Mouse (Mus musculus) cerebellum, postnatal 10 days (tissue): Measurements from ENCODE around the gene 2810004N23Rik.

Source experiments
- DNase-seq, 2 experiments: peaks; one replicate each; pipeline ENCODE4 v3.0.0; 2021; ENCODE audit warnings: mixed read lengths in 2 of 2

Gene 2810004N23Rik

DNA sequence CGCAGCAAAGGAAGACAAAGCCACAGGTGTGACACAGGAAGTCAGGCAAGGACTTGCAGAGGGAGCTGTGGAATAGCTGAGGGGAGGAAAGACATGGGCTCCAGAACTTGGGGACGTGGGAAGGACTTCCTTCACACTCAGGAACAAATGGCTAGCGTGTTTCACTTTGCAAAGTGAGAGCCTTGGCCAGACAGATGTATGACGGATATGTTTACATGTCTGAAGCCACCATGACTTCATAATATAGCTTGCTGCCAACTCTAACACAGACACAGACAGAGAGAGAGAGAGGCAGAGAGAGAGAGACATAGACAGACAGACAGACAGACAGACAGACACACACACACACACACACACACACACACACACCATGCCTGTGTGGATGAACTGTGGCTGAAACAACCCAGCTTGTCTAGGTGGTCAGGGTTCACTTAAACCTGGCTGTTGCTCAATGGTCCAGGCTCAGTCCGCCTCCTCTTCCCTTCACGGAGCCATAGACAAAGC is 43.3 kb downstream of the 2810004N23Rik start:
- no peak for DNase-seq

DNA sequence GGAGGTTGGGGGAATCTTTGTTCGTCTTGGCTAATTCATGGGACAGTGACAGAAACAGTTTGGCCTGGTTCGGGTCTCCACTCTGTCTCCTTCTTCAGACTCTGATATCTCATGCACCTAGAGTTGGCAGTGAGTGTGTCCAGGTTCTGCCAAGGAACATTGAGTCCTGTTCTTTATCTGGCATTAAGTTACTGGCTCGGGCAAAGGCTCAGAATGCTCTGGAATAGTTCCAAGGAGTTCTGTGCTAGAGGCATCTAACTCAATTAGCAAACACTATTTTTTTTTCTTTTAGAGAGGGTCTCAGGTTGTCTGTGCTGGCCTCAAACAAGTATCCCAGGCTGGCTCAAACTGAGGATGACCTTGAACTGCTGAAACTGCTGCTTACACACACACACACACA is 45.6 kb downstream of the 2810004N23Rik start:
- no peak for DNase-seq

DNA sequence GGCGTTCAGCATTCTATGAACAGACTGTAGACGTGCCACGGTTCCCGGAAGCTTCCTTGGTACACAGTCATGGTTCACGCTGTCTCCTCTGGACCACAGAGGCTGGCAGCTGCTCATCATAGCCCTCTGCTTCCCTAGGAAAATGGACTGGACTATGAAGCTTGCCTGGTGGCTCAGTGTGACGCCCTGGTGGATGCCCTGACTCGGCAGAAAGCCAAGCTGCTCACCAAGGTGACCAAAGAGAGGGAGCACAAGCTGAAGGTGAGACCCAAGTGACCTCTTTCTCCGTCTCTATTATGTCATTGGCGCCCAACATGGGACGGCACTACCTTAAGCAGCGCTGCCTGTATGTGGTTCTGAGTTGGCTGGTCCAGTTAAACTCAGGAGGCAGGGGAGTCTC is 46.1 kb downstream of the 2810004N23Rik start:
- DNase-seq = no peak

GRCm38 (mm10) chr8:124815870-124816269 is 47.0 kb downstream of the 2810004N23Rik start:
- peak; percentile 35 to 43 for DNase-seq

- DNase-seq = no peak
Observed at GRCm38 (mm10) chr8:124813326-124813725, 49.6 kb downstream of the 2810004N23Rik start.

DNA sequence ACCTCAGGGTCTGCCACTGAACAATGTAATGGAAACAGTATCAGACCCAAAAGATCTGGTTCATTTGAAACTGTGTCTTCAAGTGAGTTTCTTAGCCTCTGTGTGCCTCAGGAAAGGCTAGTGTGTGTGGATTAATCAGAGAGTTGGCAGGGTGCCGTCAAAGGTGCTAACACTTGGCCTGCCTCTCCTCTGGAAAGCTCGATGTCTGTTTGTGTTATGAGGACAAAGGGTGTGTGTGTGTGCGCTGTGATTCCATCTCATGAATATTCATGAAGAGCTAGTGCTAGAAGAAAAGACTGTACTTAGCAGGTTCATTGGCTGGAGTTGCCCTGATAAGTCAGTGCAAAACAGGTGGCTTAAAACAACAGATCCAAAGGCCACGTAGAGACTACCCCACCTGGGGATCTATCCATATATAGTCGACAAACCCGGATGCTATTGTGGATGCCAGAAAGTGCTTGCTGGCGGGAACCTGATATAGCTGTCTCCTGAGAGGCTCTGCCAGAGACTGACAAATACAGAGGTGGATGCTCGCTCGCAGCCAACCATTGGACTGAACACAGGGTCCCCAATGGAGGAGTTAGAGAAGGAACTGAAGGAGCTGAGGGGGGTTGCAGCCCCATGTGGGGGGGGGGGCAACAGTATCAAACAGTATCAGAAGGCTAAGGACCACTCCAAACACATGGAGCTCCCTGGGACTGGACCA is 52.1 kb downstream of the 2810004N23Rik start:
- peak; percentile 70 for DNase-seq

- peak; percentile 55 to 56 for DNase-seq
Observed at GRCm38 (mm10) chr8:124810056-124810610, 52.8 kb downstream of the 2810004N23Rik start.

DNA sequence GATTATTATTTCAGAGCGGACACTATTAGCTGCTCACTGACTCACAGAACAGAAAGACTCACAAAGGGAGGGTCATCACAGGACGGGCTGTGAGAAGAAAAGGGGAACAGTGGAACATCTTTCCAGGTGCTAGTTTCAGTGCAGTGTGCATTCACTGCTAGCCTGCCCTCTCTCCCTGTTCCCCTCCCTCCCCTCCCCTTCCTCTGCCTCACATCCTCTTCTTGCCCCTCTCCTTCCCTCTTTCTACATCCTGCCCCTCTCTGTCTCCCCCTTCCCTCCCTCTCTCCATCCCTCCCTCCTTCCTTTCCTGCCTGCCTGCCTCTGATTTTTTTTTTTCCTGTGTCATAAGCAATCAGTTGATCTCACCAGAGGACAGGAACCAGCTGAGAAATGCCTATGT is 53.5 kb downstream of the 2810004N23Rik start:
- DNase-seq = no peak

GRCm38 (mm10) chr8:124805990-124806389 is 56.9 kb downstream of the 2810004N23Rik start:
- DNase-seq = no peak

DNA sequence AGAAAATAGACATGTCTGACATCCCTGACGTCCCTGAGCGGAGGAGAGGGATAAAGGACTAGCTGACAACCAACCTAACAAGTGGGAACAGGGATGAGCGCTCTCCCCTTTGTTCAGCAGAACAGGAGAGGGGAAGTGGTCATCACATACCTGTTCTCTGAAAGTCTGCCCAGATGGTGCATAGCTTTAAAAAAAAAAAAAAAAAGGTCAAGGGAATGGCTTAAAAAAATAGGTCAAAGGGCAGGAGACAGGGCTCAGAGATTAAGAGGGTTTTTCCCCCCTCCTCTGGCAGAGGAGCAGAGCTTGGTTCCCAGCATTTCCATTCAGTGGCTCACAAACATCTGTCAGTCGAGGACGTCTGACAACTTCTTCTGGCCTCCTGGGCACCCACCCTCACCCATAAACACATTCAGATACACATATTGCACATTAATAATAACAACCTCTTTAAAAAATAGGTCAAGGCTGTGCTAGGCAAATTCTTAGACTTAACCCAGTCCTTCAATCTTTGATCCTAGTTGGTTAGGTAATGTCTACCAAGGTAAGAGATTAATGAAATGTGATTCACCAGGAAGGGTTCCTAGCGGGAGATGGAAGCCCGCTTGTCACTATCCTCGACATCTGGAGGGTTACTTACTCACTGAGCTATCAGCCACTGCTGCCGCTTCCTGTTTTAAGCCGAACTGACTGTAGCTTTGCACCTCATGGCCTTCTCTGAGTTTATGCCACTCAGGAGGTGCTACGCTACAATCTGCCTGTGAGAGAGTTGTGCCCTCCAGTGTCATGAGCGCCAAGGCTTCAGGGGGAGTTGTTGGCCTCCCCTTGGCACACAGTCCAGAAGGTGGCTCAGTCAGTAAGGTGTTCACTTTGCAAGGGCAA is 58.9 kb downstream of the 2810004N23Rik start:
- DNase-seq = no peak

DNA sequence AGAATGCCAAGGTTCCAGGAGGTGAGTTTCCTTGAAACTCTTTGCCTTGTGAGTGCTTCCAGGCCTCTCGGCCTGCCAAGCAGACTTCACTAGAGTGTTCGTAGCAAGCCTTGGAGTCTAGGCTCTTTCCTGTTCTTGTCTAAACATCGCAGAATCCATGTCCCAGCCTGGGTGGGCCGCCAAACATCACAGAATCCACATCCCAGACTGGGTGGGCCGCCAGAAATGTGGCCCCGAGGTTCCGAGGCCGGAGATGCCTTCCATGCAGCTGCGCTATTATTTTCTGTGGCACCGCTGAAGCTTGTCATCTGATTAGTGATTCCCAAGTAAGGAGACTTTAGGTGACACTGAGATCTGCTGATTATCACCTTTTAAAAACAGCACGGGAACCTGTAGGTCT is 62.4 kb downstream of the 2810004N23Rik start:
- DNase-seq = no peak

DNA sequence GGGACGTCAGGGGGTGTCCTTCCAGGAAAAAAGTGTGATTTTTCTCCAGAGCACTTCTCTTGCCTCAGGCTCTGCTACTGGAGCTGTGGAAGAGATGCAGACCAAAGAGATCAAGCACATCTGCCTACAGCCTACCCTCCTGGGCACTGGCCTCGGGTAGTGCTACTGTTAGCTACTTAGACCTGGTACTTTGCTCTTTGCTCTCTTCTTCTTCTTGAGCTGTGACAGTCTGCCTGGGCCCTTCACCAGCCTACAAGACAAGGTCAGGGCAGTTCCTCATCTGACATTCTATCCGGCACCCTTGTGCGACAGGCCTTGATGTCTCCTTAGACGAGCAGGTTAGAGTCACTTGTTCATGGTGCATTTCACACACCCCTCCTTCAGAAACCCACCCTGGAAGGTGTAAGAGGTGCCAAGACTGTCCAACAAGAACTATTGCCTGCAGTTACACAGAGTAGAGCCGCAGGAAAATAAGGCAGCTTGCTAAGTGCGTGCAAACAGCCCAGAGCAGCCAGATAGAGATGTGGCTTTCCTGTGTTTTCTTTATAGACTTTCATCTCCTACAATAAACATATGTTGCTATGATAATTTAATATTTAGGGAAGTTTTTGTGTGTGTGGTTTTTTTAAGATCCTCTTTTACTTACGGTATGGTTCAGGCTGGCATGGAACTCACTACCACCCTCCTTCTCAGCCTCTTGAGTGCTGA is 67.0 kb downstream of the 2810004N23Rik start:
- DNase-seq = no peak

DNA sequence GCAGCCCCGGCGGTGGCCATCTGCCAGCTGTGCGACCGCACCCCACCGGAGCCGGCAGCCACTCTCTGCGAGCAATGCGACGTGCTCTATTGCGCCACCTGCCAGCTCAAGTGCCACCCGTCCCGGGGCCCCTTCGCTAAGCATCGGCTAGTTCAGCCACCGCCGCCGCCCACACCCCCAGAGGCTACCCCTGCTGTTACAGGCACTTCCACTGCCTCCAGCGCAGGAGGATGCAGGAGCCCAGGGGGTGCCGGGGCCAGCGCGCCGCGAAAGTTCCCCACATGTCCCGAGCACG is 68.5 kb downstream of the 2810004N23Rik start:
- DNase-seq = peak; percentile 94

GRCm38 (mm10) chr8:124793661-124794485 is 69.0 kb downstream of the 2810004N23Rik start:
- DNase-seq = peak; percentile 75 to 76

DNA sequence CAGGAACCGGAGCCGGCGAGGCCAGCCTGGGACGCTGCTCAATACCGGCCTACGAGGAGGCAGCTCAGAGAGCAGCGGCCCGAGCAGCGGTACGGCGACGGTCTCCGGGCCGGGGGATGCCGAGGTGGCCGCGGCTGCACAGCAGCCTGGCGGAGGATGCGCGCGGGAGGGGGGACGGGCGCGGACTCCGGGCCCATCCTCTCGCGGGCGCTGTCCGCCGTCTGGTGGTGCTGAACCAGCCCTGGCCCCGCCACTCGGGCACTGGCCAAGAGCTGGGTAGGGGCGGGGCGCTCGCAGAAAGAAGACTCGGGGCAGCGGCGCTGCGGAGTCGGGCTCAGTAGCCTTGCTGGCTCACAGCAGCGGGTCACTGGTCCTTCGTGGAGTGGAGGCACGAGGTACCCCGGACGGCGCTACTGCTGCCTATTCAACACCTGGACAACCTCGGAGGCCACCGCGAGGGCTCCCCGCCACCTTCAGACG is 69.7 kb downstream of the 2810004N23Rik start:
- peak; percentile 93 to 95 for DNase-seq

DNA sequence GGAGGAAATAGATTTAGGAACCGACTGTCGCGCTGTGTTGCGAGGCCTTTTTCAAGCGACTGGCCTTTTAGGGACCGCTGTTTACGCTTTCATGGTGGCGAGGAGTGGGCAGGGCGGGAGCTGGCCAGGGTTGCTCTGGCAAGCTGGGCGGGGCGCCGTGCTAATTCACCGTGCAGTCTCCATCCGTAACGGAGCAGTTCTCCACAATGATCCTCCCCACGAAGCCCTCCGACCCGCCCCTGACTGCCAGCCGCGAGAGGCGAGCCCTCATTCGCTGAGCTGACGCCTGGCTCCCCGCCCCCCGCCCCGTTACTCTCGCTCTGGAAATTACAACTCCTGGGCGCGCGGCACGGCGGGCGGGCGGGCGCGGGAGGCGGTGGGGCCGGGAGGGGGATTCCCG is 70.2 kb downstream of the 2810004N23Rik start, which contains the start of gene Trim67:
TSS of gene Trim67 (plus strand) at position 385 of the 400 bp plus-strand sequence.
- peak; percentile 95 to 98 for DNase-seq

GRCm38 (mm10) chr8:124792186-124792585 is 70.7 kb downstream of the 2810004N23Rik start:
- DNase-seq = peak; percentile 86 to 88

GRCm38 (mm10) chr8:124791751-124792150 is 71.2 kb downstream of the 2810004N23Rik start:
- DNase-seq = peak; percentile 65 to 71

DNA sequence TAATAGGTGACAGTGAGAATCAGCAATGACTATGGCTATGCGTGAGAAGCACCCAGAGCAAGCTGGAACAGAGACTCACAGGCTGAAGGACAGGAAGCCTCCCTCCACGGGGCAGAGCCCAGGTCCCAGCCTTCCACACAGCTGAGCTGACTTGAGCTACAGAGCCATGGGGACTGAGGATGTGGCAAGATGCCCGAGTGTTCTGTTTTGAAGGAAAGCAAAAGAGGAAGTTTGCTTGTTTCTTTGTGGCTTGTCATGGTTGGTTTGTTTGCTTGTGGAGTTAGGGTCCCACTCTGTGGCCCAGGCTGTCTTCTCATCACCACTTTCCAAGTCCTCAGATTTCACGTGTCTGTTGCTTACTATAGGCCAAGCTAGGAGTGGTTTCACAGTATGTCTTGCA is 72.2 kb downstream of the 2810004N23Rik start:
- no peak for DNase-seq
